Mouse (Mus musculus): ENCODE results near the gene Olfr1066.
"Not testable (repeated sequence)": the region's sequence is repeated elsewhere in the genome, so short reads cannot be mapped to it uniquely, and the experiment has no call there.

Olfr1066 gene

DNA sequence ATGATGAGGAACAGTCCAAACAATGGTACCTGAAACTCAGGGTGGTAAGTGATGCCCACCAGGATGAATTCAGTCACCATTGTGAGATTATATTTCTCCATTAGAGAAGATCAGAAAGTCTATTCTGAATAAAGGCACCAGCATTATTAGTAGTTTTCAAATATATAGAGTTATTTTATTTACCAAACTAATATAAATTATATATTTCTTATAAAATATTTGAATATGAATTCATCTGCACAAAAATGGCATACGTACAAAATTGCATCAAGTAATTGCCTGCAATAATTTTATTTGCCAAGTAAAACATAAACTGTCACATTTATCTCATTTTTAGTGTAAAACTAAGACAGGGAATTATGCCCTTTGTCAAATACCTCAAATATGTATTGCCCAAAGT is at the start of gene Olfr1066:
Gene Olfr1066, minus strand, starts transcription at position 101 of the 400 bp plus-strand sequence.
- no peak for DNase-seq (ENCODE audit: low spot score)

DNA sequence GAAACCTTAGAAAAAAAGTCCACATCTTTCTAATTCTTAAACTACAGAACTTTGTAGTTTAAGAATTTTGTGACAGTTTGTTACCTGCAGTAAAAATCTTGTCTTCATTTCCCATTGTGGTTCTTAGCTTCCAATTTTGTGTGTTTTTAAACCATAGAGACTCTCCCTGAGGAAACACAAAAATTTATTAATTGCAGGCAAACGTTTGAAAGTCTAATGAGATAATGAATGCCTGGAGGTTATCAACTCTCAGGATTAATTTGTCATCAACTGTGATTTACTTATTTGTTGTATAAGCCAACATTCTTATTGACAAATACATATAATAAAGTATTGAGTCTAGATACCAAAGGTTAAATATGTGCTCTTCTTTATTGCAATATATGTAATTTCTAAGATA is 31.2 kb upstream of the Olfr1066 start, which contains the start of gene Olfr228:
Gene Olfr228, minus strand, starts transcription at position 101 of the 400 bp plus-strand sequence.
- no peak for DNase-seq (ENCODE audit: low spot score)

DNA sequence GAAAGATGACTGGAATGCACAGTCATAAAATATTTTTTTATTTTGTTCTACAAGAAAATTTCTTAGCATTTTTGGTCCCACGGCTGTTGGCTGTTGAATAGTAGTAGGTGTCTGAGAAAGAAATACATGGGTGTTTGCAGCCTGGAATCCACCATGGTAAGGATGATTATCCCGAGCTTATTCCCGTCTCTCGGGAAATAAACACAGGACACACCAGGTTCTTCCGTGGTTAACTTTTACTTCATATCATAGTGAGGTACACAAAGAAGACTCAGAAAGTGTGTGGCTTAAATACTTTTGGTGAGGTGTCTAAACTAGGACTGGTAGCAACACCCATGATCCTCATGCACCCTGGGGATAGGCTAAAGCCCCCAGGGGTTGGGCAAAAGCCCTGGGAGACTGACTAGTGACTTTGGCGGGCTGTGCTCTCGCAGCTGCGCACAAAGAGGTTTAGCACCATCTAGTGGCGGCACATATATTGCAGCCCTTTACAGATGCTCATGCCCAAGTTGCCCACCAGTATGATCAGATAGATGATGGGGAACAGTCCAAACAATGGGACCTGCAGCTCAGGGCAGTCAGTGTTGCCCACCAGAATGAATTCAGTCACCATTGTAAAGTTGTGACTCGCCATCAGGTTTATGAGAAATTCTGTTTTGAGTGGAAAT is 8.5 kb upstream of the Olfr1066 start:
- peak; percentile 30 for DNase-seq (ENCODE audit: low spot score)

DNA sequence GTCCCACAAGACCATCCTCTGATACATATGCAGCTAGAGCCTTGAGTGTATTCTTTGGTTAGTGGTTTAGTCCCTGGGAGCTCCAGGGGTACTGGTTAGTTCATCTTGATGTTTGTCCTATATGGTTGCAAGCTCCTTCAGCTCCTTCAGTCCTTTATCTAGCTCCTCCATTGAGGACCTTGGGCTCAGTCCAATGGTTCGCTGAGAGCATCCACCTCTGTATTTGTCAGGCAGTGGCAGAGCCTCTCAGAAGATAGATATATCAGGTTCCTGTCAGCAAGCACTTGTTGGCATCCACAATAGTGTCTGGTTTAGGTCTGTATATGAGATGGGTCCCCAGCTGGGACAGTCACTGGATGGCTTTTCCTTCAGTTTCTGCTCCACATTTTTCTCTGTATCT is 4.4 kb upstream of the Olfr1066 start:
- DNase-seq (ENCODE audit: low spot score): no peak

DNA sequence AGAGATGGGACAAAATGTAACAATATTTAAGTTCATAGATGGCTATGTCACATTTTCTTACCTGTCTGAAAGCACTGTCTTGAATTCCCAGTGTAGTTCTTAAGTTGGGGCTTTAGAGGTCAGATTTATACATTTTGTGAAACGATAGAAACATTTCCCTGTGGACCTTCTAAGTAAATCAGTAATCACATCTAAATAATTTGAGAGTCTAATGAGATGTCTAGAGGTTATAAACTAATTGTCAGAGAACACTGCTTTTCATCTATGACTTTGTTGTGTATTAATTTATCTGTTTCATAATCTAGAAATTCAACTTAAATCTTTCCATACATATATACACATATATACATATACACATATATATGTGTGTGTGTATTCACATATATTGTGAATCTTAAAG is 5.6 kb downstream of the Olfr1066 start, which contains the start of gene Olfr1065:
Gene Olfr1065, minus strand, starts transcription at position 101 of the 400 bp plus-strand sequence.
- DNase-seq (ENCODE audit: low spot score): not testable (repeated sequence)

DNA sequence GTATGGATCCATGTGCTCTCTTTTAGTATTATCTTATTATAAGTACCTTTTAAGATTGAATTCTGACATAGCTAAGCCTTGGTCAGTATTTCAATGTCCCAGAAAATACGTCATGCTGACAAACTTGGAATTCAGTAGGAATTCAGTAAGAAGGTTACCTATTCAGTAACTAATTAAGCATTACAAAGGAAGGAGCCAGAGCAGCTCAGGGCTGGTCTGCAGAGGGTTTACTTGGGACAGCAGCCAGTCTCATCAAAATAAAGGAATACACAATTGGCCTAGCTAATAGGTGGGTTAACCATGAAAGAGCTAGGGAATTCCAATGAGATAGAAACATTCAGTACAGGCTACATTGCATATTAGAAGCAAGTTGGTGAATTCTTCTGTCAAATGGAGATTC is 14.0 kb downstream of the Olfr1066 start:
- not testable (repeated sequence) for DNase-seq (ENCODE audit: low spot score)

DNA sequence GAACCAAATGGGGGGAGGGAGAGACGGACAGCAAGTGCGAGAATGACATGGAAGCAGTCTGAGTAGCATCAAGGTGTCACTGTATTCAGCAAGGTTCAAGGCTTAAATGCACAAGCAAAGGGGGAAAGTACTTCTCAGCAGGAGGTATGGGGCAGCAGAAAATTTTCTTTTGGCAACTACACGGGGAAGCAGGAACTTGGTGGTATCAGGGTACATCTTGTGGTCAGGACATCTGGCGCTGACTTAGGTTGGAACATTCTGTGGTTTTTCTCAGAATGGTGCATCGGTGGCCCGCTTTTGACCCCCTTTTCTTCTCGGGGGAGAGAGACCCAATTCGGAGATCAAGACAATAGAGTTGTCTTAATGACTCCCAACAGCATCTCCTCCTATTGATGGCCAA is 27.6 kb downstream of the Olfr1066 start:
- DNase-seq (ENCODE audit: low spot score): not testable (repeated sequence)

DNA sequence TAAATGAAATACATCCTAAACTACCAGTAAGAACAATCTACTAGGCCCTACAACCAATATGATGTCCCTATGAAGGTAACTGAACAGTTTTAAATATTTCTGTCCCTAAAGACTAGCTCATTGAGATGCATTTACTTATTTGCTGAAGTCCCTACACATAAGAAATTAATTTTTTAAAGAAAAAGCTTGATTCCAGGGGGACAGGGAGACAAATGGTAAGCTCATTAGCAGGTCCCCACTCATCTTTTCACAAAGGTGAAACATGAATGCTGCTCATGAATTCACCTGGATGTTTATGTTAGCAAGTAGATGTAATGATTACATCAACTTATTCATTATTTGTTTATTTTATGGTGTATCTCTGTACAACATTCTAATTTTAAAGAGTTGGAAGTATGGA is 29.4 kb downstream of the Olfr1066 start, which contains the start of gene Olfr1062:
Gene Olfr1062, minus strand, starts transcription at position 101 of the 400 bp plus-strand sequence.
- DNase-seq (ENCODE audit: low spot score): not testable (repeated sequence)

DNA sequence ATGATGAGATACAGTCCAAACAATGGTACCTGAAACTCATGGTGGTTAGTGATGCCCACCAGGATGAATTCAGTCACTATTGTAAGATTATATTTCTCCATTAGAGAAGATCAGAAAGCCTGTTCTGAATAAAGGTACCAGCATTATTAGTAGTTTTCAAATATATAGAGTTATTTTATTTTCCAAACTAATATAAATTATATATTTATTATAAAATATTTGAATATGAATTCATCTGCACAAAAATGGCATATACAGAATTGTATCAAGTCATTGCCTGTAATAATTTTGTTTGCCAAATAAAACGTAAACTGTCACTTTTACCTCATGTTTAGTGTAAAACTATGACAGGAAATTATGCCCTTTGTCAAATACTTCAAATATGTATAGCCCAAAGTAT is 42.1 kb downstream of the Olfr1066 start, which contains the start of gene Olfr1061:
Gene Olfr1061, minus strand, starts transcription at position 101 of the 400 bp plus-strand sequence.
- DNase-seq (ENCODE audit: low spot score): no peak

Data from ovary, postnatal 36 days (tissue).